Mouse (Mus musculus) testis, adult 2 months (tissue): ENCODE measurements at regions not wholly inside any gene's neighbourhood (a gene's known extent, or its start where the extent isn't known, plus 50 kb on each side); places are given as distances from the start of the nearest gene placed in this dataset.

Source experiments
- H3K27ac ChIP-seq: fragments of 200-500 bp; 2 replicates; pipeline ENCODE4 v1.5.1; 2012; ENCODE audit warnings: low read depth, low read length; ENCODE audit not compliant: control insufficient read depth, insufficient read depth
- H3K27me3 ChIP-seq: fragments of 200-500 bp; 2 replicates; pipeline ENCODE4 v1.6.1; 2012; ENCODE audit warnings: mild to moderate bottlenecking, low read length, moderate library complexity; ENCODE audit not compliant: control insufficient read depth, insufficient read depth
- H3K36me3 ChIP-seq: fragments of 200-500 bp; 2 replicates; pipeline ENCODE4 v1.6.1; 2012; ENCODE audit warnings: mild to moderate bottlenecking, low read length; ENCODE audit not compliant: control insufficient read depth, insufficient read depth
- H3K4me1 ChIP-seq: fragments of 200-500 bp; 2 replicates; pipeline ENCODE4 v1.6.1; 2012; ENCODE audit warnings: low read length; ENCODE audit not compliant: control insufficient read depth, insufficient read depth
- H3K4me3 ChIP-seq: fragments of 200-500 bp; 2 replicates; pipeline ENCODE4 v1.5.1; 2012; ENCODE audit warnings: low read depth, mild to moderate bottlenecking, low read length, moderate library complexity, mixed read lengths; ENCODE audit not compliant: control insufficient read depth
- CTCF ChIP-seq: fragments of 200-500 bp; IDR thresholded peaks from 2 replicates; pipeline ENCODE4 v1.5.1; 2012; ENCODE audit warnings: low read depth, mild to moderate bottlenecking, inconsistent platforms, low read length, moderate library complexity; ENCODE audit not compliant: control insufficient read depth, insufficient read depth, insufficient replicate concordance
- POLR2A ChIP-seq: fragments of 200-500 bp; IDR thresholded peaks from 2 replicates; pipeline ENCODE4 v1.6.1; 2012; ENCODE audit warnings: low read depth, mild to moderate bottlenecking, inconsistent platforms, low read length, moderate library complexity; ENCODE audit not compliant: control insufficient read depth

- H3K36me3 ChIP-seq, result no peaks in the 10 kb centered on the region
- no peaks in the 10 kb centered on the region for H3K4me1 ChIP-seq
- H3K4me3 ChIP-seq, result peak overlapping the region; percentile 71
- H3K27ac ChIP-seq, result no peak overlapping the region
- no peak for TF ChIP-seq POLR2A
- no peak for TF ChIP-seq CTCF
- H3K27me3 ChIP-seq, result no peaks in the 10 kb centered on the region
Measured at GRCm38 (mm10) chrX:75673586-75673919, 95.5 kb upstream of the Rab39b start.

DNA sequence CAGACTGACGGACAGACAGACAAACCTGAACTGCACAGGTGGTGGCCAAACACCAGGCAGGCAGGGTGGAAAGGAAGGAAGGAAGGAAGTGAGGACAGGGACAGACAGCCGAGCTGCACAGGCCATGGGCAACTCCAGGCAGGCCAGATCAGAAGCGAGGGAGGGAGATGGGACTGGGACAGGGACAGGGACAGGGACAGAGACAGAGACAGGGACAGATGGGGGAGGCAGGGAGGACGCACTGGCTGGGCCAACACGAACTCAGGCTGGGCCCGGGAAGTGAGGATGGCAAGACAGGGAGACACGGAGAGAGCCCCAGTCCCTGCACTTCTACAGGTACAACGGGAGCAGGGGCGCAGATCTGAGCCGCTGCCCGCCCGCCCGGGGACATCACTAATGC, 94.9 kb upstream of the Rab39b start:
- Histone ChIP-seq H3K27me3 (no peaks in the 10 kb centered on the region), H3K36me3 (no peaks in the 10 kb centered on the region), H3K4me3 (peak overlapping the region; percentile 71), H3K4me1 (no peaks in the 10 kb centered on the region), H3K27ac (no peak overlapping the region)
- TF ChIP-seq POLR2A, result no peak
- TF ChIP-seq CTCF, result no peak

DNA sequence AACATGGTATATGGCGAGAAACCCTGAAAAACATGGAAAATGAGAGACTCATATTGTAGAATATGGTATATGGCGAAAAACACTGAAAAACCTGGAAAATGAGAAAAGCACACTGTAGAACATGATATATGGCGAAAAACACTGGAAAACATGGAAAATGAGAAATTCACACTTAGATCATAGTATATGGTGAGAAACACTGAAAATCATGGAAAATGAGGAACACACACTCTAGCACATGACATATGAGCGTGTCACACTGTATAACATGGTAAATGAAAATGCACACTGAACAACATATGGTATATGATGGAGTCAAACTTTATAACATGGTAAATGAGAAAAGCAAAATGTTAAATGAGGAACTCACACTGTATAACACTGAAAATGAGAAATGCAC, 89.6 kb upstream of the Rab39b start:
- Histone ChIP-seq H3K36me3 (no peaks in the 10 kb centered on the region), H3K4me1 (no peaks in the 10 kb centered on the region), H3K4me3 (no peak overlapping the region), H3K27ac (no peak overlapping the region), H3K27me3 (no peaks in the 10 kb centered on the region)
- no peak for TF ChIP-seq POLR2A
- no peak for TF ChIP-seq CTCF

DNA sequence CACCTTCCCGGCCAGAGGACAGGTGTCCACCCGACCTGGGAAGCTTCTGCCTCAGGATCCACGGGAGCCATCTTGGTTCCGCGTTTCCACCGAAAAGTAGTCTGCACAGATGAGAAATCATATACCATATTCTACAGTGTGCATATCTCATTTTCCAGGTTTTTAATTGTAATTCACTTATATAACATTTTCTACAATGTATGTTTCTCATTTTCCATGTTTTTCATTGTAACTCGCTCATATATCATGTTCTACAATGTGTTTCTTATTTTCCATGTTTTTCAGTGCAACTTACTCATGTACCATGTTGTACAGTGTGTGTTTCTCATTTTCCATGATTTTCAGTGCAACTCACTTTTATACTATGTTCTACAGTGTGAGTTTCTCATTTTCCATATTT, 65.4 kb upstream of the Rab39b start:
- TF ChIP-seq CTCF (no peak), POLR2A (no peak)
- H3K27me3 ChIP-seq, result no peaks in the 10 kb centered on the region
- H3K4me1 ChIP-seq, result no peaks in the 10 kb centered on the region
- H3K4me3 ChIP-seq, result no peak overlapping the region
- no peaks in the 10 kb centered on the region for H3K36me3 ChIP-seq
- H3K27ac ChIP-seq, result no peak overlapping the region
